Mouse (Mus musculus) thymus, adult 18-20 months (tissue): ENCODE data around the gene Prkd1.

Experiments
- DNase-seq, 2 experiments: peaks; one replicate each; pipeline ENCODE4 v3.0.0; 2022; ENCODE audit warnings: mixed read lengths in 2 of 2

Prkd1 gene

GRCm38 (mm10) chr12:50554214-50554613 is 94.7 kb downstream of the Prkd1 start:
- DNase-seq = no peak

GRCm38 (mm10) chr12:50549860-50550555 is 98.9 kb downstream of the Prkd1 start:
- DNase-seq = no peak

- DNase-seq = no peak
Measured at GRCm38 (mm10) chr12:50546394-50546793, 102.5 kb downstream of the Prkd1 start.

- no peak for DNase-seq
Measured at GRCm38 (mm10) chr12:50545610-50545919, 103.3 kb downstream of the Prkd1 start.

GRCm38 (mm10) chr12:50544855-50545609 is 103.9 kb downstream of the Prkd1 start:
- DNase-seq = no peak

- DNase-seq = no peak
Measured at GRCm38 (mm10) chr12:50540793-50541192, 108.1 kb downstream of the Prkd1 start.

- DNase-seq = no peak
Measured at GRCm38 (mm10) chr12:50538296-50538965, 110.5 kb downstream of the Prkd1 start.

- no peak for DNase-seq
Measured at GRCm38 (mm10) chr12:50537761-50538160, 111.1 kb downstream of the Prkd1 start.

GRCm38 (mm10) chr12:50537006-50537405 is 111.9 kb downstream of the Prkd1 start:
- no peak for DNase-seq

- no peak for DNase-seq
Measured at GRCm38 (mm10) chr12:50528633-50529032, 120.3 kb downstream of the Prkd1 start.

GRCm38 (mm10) chr12:50524061-50524460 is 124.8 kb downstream of the Prkd1 start:
- no peak for DNase-seq

GRCm38 (mm10) chr12:50514526-50514925 is 134.4 kb downstream of the Prkd1 start:
- no peak for DNase-seq

- DNase-seq = no peak
Measured at GRCm38 (mm10) chr12:50511486-50512225, 137.2 kb downstream of the Prkd1 start.

- no peak for DNase-seq
Measured at GRCm38 (mm10) chr12:50508762-50509161, 140.1 kb downstream of the Prkd1 start.

- no peak for DNase-seq
Measured at GRCm38 (mm10) chr12:50499796-50500504, 148.9 kb downstream of the Prkd1 start.

- no peak for DNase-seq
Measured at GRCm38 (mm10) chr12:50496006-50496405, 152.9 kb downstream of the Prkd1 start.

- DNase-seq = no peak
Measured at GRCm38 (mm10) chr12:50479784-50480183, 169.1 kb downstream of the Prkd1 start.

GRCm38 (mm10) chr12:50457151-50457550 is 191.7 kb downstream of the Prkd1 start:
- DNase-seq = no peak

GRCm38 (mm10) chr12:50451761-50452160 is 197.1 kb downstream of the Prkd1 start:
- DNase-seq = no peak

- no peak for DNase-seq
Measured at GRCm38 (mm10) chr12:50436660-50437059, 212.2 kb downstream of the Prkd1 start.

- no peak for DNase-seq
Measured at GRCm38 (mm10) chr12:50430129-50430703, 218.7 kb downstream of the Prkd1 start.

- DNase-seq = no peak
Measured at GRCm38 (mm10) chr12:50352404-50352803, 296.5 kb downstream of the Prkd1 start.
